Comparison of ENCODE assay signal across 8 mouse cellular contexts in the genomic region with DNA sequence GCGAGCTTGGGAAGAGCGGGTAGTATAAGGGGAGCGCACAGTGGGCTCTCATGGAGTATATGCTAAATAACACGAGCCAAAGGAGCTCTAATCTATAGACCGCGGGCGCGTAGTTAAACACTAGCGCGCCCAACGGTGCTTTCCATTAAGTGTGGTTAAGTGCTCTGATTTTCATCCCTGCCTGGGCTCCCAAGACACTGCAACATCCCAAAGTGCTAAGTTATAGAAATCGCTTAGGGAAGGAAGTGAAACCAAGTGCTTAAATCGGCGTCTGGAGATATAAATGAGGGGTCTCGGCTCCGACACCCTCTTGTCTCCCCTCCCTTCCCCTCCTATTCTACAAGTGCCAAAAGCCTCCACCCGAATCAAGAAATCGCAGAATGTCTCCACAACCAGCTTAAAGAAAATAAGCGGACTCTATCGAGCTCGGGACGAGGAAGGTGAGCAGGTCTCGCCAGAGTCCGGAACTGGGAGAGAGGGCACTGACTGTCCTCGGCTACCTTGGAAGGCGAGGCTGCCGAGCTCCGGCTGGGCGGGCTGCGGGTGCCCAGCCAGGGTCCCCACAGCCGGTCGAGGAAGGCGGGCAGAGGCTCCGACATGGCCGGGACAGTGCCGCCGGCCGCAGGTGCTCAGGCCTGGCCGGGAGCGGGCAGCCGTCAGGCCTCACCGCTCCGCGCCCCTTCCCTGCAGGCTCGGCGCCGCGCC. TPM values are rescaled to one million over a fixed set of nuclear protein-coding genes. Genes with fewer than 3 reads are reported as not detected.
DNase-seq lines count a peak whose midpoint lies in the region; ATAC-seq and TF ChIP-seq lines count a peak whose summit lies in the region.

No protein-coding gene starts in this region.

- peak; percentile 73 for ATAC-seq in intestine, embryonic 16.5 days

- no peaks in the 10 kb centered on the region for H3K9me3 ChIP-seq in intestine, embryonic 16.5 days (ENCODE audit: control insufficient read depth, low read length)

- H3K9ac ChIP-seq in intestine, embryonic 16.5 days (ENCODE audit: low read depth, low read length), result peak overlapping the region; percentile 94

- TF ChIP-seq POLR2A in embryonic fibroblast, embryonic 13.5 days (IDR thresholded peaks at IDR 0.05; ENCODE audit: low read depth, low read length), result no peak

- peak overlapping the region; percentile 58 for H3K4me2 ChIP-seq in intestine, embryonic 16.5 days (ENCODE audit: low read depth, low read length)

- H3K4me1 ChIP-seq in embryonic fibroblast, embryonic 13.5 days (ENCODE audit: control insufficient read depth, insufficient read depth, low read length), result peaks cover 7% of the 10 kb centered on the region
- H3K4me1 ChIP-seq in intestine, embryonic 16.5 days (ENCODE audit: control insufficient read depth, insufficient read depth, low read length), result peaks cover 8% of the 10 kb centered on the region

- H3K27me3 ChIP-seq in intestine, embryonic 16.5 days (replicated peaks; ENCODE audit: control insufficient read depth, insufficient read depth, low read length), result no peaks in the 10 kb centered on the region

- TF ChIP-seq CTCF in embryonic fibroblast, embryonic 13.5 days (IDR thresholded peaks at IDR 0.05; ENCODE audit: borderline replicate concordance, insufficient read depth, low read length), result no peak

- peak overlapping the region; percentile 99 for H3K4me3 ChIP-seq in embryonic fibroblast, embryonic 13.5 days (ENCODE audit: insufficient read depth, low read length)
- peak overlapping the region; percentile 97 for H3K4me3 ChIP-seq in intestine, embryonic 16.5 days (ENCODE audit: low read length)

- DNase-seq in adrenal gland, postnatal 10 days, result peak; percentile 71
- no peak for DNase-seq in adrenal gland, adult (ENCODE audit: inconsistent age in 2 of 2, low spot score in 1 of 2)
- DNase-seq in right cerebral cortex, adult 2 months (ENCODE audit: low spot score in 2 of 2), result peak; percentile 19 to 28
- DNase-seq in right cerebral cortex, adult 18-20 months, result no peak
- peak; percentile 32 for DNase-seq in mesoderm, embryonic 11.5 days (ENCODE audit: low read depth, low spot score)
- DNase-seq in right cerebral cortex, postnatal 14 days, result no peak

- no peaks in the 10 kb centered on the region for H3K36me3 ChIP-seq in intestine, embryonic 16.5 days (ENCODE audit: control insufficient read depth, insufficient read depth, low read length)

- under 1% methylated on average over 48 of the region's 48 CpGs for WGBS in intestine, embryonic 16.5 days

- peak overlapping the region; percentile 32 for H3K27ac ChIP-seq in embryonic fibroblast, embryonic 13.5 days (ENCODE audit: insufficient read depth, low read length)
- H3K27ac ChIP-seq in intestine, embryonic 16.5 days (ENCODE audit: low read length), result peak overlapping the region; percentile 81

RNA-seq across cellular contexts. Expression of a gene that starts 0.6 kb away (rescaled TPM):
- total RNA-seq in adrenal gland, postnatal 10 days (2021), result 10 to 100 TPM; 42.9 to 48.3 TPM
- polyA plus RNA-seq in embryonic fibroblast, embryonic 13.5 days (2011; ENCODE audit: insufficient read length, low read depth, missing spikeins), result 72.3 and 78.1 TPM in 2 replicates
- polyA plus RNA-seq in intestine, embryonic 16.5 days (2015; fragmentation: Nextera tagmentation; extraction: Ambion mirVana), result 135 and 143 TPM in 2 replicates

RNA-seq across cellular contexts. Expression of a gene that starts 36.5 kb away (rescaled TPM):
- total RNA-seq in adrenal gland, postnatal 10 days (2021), result 10 to 100 TPM; 34.5 to 41.8 TPM
- polyA plus RNA-seq in embryonic fibroblast, embryonic 13.5 days (2011; ENCODE audit: insufficient read length, low read depth, missing spikeins), result 19.7 and 22.7 TPM in 2 replicates
- polyA plus RNA-seq in intestine, embryonic 16.5 days (2015; fragmentation: Nextera tagmentation; extraction: Ambion mirVana), result 29.3 and 33.2 TPM in 2 replicates

RNA-seq across cellular contexts. Expression of a gene that starts 36.7 kb away (rescaled TPM):
- under 1 TPM; 0.42 TPM for total RNA-seq in adrenal gland, postnatal 10 days (2021)
- polyA plus RNA-seq in embryonic fibroblast, embryonic 13.5 days (2011; ENCODE audit: insufficient read length, low read depth, missing spikeins), result not detected in 2 replicates
- polyA plus RNA-seq in intestine, embryonic 16.5 days (2015; fragmentation: Nextera tagmentation; extraction: Ambion mirVana), result 0.17 and 0.45 TPM in 2 replicates

RNA-seq across cellular contexts. Expression of a gene that starts 41.2 kb away (rescaled TPM):
- total RNA-seq in adrenal gland, postnatal 10 days (2021), result 10 to 100 TPM; 41.3 to 44.6 TPM
- 0.72 and 1.9 TPM in 2 replicates for polyA plus RNA-seq in embryonic fibroblast, embryonic 13.5 days (2011; ENCODE audit: insufficient read length, low read depth, missing spikeins)
- 15.1 and 15.5 TPM in 2 replicates for polyA plus RNA-seq in intestine, embryonic 16.5 days (2015; fragmentation: Nextera tagmentation; extraction: Ambion mirVana)

Comparison
In these comparisons a context has a peak if more than half of its experiments do, and no peak if none do; other contexts are left out.
1. DNase-seq: peak in adrenal gland, postnatal 10 days (single experiment), right cerebral cortex, adult 2 months (2 of 2) and mesoderm, embryonic 11.5 days (single experiment); none in adrenal gland, adult (0 of 2), right cerebral cortex, adult 18-20 months (single experiment) and right cerebral cortex, postnatal 14 days (single experiment).